Mouse (Mus musculus) right cerebral cortex, postnatal 4 days (tissue): Measurements from ENCODE around the gene Gpr179.

Experiments
- DNase-seq: peaks from one replicate; pipeline ENCODE4 v3.0.0-alpha.2; 2022

The Gpr179 gene

GRCm38 (mm10) chr11:97352027-97352684 lies at the start of gene Gpr179:
Gpr179 (minus strand) TSS chr11:97352077.
- DNase-seq, result no peak

- DNase-seq, result peak; percentile 47
Measured at GRCm38 (mm10) chr11:97401082-97401481, 49.2 kb upstream of the Gpr179 start.

GRCm38 (mm10) chr11:97399958-97400710 lies 48.3 kb upstream of the Gpr179 start:
- peak; percentile 78 for DNase-seq

- DNase-seq, result no peak
Measured at GRCm38 (mm10) chr11:97398506-97398905, 46.6 kb upstream of the Gpr179 start.

GRCm38 (mm10) chr11:97394146-97394545 lies 42.3 kb upstream of the Gpr179 start:
- no peak for DNase-seq

GRCm38 (mm10) chr11:97393658-97394057 lies 41.8 kb upstream of the Gpr179 start:
- DNase-seq, result no peak

- no peak for DNase-seq
Measured at GRCm38 (mm10) chr11:97389127-97389526, 37.2 kb upstream of the Gpr179 start.

GRCm38 (mm10) chr11:97387811-97388210 lies 35.9 kb upstream of the Gpr179 start:
- DNase-seq, result no peak

GRCm38 (mm10) chr11:97383764-97384163 lies 31.9 kb upstream of the Gpr179 start:
- no peak for DNase-seq

GRCm38 (mm10) chr11:97383017-97383416 lies 31.1 kb upstream of the Gpr179 start:
- DNase-seq, result no peak

GRCm38 (mm10) chr11:97380036-97380435 lies 28.2 kb upstream of the Gpr179 start:
- no peak for DNase-seq

GRCm38 (mm10) chr11:97373402-97373801 lies 21.5 kb upstream of the Gpr179 start:
- DNase-seq, result no peak

GRCm38 (mm10) chr11:97372159-97372864 lies 20.4 kb upstream of the Gpr179 start:
- no peak for DNase-seq

- DNase-seq, result peak; percentile 19
Measured at GRCm38 (mm10) chr11:97370329-97371091, 18.6 kb upstream of the Gpr179 start.

- no peak for DNase-seq
Measured at GRCm38 (mm10) chr11:97368501-97368900, 16.6 kb upstream of the Gpr179 start.

GRCm38 (mm10) chr11:97365556-97365955 lies 13.7 kb upstream of the Gpr179 start:
- DNase-seq, result no peak

GRCm38 (mm10) chr11:97363644-97363995 lies 11.7 kb upstream of the Gpr179 start:
- no peak for DNase-seq

- DNase-seq, result peak; percentile 39
Measured at GRCm38 (mm10) chr11:97362943-97363643, 11.2 kb upstream of the Gpr179 start.

GRCm38 (mm10) chr11:97362649-97362942 lies 10.7 kb upstream of the Gpr179 start:
- no peak for DNase-seq

- peak; percentile 93 for DNase-seq
Measured at GRCm38 (mm10) chr11:97361948-97362648, 10.2 kb upstream of the Gpr179 start, which contains the start of gene Socs7. Socs7 (plus strand) TSS chr11:97362551.

- DNase-seq, result peak; percentile 63
Measured at GRCm38 (mm10) chr11:97357663-97358062, 5.8 kb upstream of the Gpr179 start.

- no peak for DNase-seq
Measured at GRCm38 (mm10) chr11:97355247-97355646, 3.4 kb upstream of the Gpr179 start.
